Mouse (Mus musculus) colon, adult 2 months (tissue): Measurements from ENCODE around the gene Mphosph6. TPM values are rescaled to one million over a fixed set of nuclear protein-coding genes. Genes with fewer than 3 reads are reported as not detected.

ENCODE experiments used
- polyA plus RNA-seq: library from polyadenylated mRNA; depleted of rRNA; stranded (reverse); fragments of >200 nt; gene quantifications from 2 replicates; pipeline ENCODE4 v1.2.3, GENCODE M21; 2012; rRNA removed

Mphosph6 gene
- polyA plus RNA-seq: 3.1 and 3.6 TPM in 2 replicates

DNA sequence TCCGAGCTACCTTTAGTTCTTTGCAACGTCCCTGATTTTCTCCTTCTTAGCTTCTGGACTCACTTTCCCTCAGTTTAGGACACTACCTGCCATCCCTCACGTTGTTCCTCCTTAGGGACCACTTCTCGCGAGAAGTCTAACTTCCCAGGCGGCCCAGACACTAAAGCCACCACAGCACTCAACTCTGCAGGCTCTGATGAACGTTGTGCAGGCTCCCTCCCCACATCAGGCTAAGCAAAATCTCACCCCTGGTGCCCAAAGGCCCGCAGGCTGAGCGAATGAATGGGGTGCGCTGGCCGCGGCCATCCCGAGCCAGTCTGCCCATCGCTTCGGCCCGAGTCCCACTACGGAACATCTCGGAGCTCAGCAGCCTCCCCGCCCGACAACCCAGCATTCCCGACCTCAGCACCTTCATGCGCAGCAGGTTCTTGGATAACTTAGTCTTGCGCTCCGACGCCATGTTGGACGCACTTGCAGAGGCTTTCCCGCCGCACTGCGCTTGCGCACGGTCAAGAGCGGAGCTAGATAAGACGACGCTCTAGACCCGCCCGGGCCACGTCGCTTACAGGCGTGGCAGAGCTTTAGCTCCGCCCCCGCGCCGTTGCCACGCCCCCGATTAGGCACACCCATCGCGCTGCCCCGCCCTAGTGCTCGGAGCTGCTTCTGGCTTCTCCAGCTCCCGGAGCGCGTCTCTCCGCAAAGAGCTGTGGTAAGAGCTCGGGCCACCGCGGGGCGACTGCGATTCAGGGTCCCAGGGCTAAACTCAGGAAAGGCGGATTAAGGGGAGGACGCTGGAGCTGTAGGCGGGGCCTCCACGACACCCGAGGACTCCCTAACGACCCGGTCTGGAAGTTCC, at the start of gene Mphosph6:
Mphosph6 (minus strand) TSS at position 501 of the 856 bp plus-strand sequence.

Other genes starting within 250 kb of the Mphosph6 start
- 20.0 and 22.1 TPM in 2 replicates for gene Sdr42e1, start 128.3 kb downstream of the Mphosph6 start, polyA plus RNA-seq
- 209 and 241 TPM in 2 replicates for gene Hsd17b2, start 100.0 kb downstream of the Mphosph6 start, polyA plus RNA-seq